Mouse (Mus musculus): ENCODE data around the gene Aip. TPM values are rescaled to one million over a fixed set of nuclear protein-coding genes. Genes with fewer than 3 reads are reported as not detected.

The Aip gene
- polyA plus RNA-seq, 1 experiment from 2014 or later: 113 TPM

GRCm38 (mm10) chr19:4100718-4101261 is 24.9 kb downstream of the Aip start:
- 0 out of 2 replicates have a peak, but pooled peaks cover 4% of the 10 kb centered on the region for H3K36me3 ChIP-seq (ENCODE audit: control insufficient read depth, insufficient read depth, low read length)
- under 1% methylated on average over 29 of the region's 52 CpGs for WGBS

GRCm38 (mm10) chr19:4099837-4100717 is 25.6 kb downstream of the Aip start, which contains the start of gene Pitpnm1:
Gene Pitpnm1 (plus strand): TSS chr19:4099998.
- H3K36me3 ChIP-seq (ENCODE audit: control insufficient read depth, insufficient read depth, low read length): no peaks in the 10 kb centered on the region
- peak within 1 kb of the TSS; percentile 78 for H3K4me2 ChIP-seq (ENCODE audit: low read length)
- H3K9ac ChIP-seq (ENCODE audit: low read depth, low read length): peak within 1 kb of the TSS; percentile 80
- H3K4me3 ChIP-seq (ENCODE audit: low read length): peak within 1 kb of the TSS; percentile 67
- ATAC-seq: no peak
- WGBS: 2% methylated on average over 52 of the region's 53 CpGs
- no peaks in the 10 kb centered on the region for H3K9me3 ChIP-seq (ENCODE audit: control insufficient read depth, low read length)
- no peaks in the 10 kb centered on the region for H3K27me3 ChIP-seq (replicated peaks; ENCODE audit: control insufficient read depth, insufficient read depth, low read length)
- peaks cover 49% of the 10 kb centered on the region for H3K4me1 ChIP-seq (ENCODE audit: control insufficient read depth, insufficient read depth, low read depth, low read length)
- peak within 1 kb of the TSS; percentile 70 for H3K27ac ChIP-seq (ENCODE audit: low read depth, low read length)

More at GRCm38 (mm10) chr19:4100718-4101261, 24.9 kb downstream of the Aip start:
- Histone ChIP-seq H3K9ac (ENCODE audit: low read depth, low read length) (peak overlapping the region; percentile 80), H3K9me3 (ENCODE audit: control insufficient read depth, low read length) (no peaks in the 10 kb centered on the region), H3K4me1 (ENCODE audit: control insufficient read depth, insufficient read depth, low read depth, low read length) (peaks cover 49% of the 10 kb centered on the region), H3K27me3 (replicated peaks; ENCODE audit: control insufficient read depth, insufficient read depth, low read length) (no peaks in the 10 kb centered on the region), H3K4me3 (ENCODE audit: low read length) (peak overlapping the region; percentile 67), H3K27ac (ENCODE audit: low read depth, low read length) (peak overlapping the region; percentile 70), H3K4me2 (ENCODE audit: low read length) (peak overlapping the region; percentile 78)
- 0 out of 2 replicates have a peak, but pooled peaks have one; percentile 2 for ATAC-seq

- Histone ChIP-seq H3K4me1 (ENCODE audit: control insufficient read depth, insufficient read depth, low read depth, low read length) (peaks cover 49% of the 10 kb centered on the region), H3K36me3 (ENCODE audit: control insufficient read depth, insufficient read depth, low read length) (no peaks in the 10 kb centered on the region), H3K27ac (ENCODE audit: low read depth, low read length) (peak overlapping the region; percentile 24; the same call in 1 of the 2 replicates), H3K9me3 (ENCODE audit: control insufficient read depth, low read length) (no peaks in the 10 kb centered on the region), H3K27me3 (replicated peaks; ENCODE audit: control insufficient read depth, insufficient read depth, low read length) (no peaks in the 10 kb centered on the region), H3K4me2 (ENCODE audit: low read length) (peak overlapping the region; percentile 22), H3K4me3 (ENCODE audit: low read length) (no peak overlapping the region), H3K9ac (ENCODE audit: low read depth, low read length) (no peak overlapping the region)
- WGBS: 19% methylated on average over 9 of the region's 9 CpGs
- no peak for ATAC-seq
Measured at GRCm38 (mm10) chr19:4099056-4099455, 26.6 kb downstream of the Aip start.

- 94% methylated on average over 13 of the region's 13 CpGs for whole genome bisulfite sequencing
- Histone ChIP-seq H3K9me3 (ENCODE audit: control insufficient read depth, low read length) (no peaks in the 10 kb centered on the region), H3K9ac (ENCODE audit: low read depth, low read length) (no peak overlapping the region), H3K4me3 (ENCODE audit: low read length) (no peak overlapping the region), H3K4me1 (ENCODE audit: control insufficient read depth, insufficient read depth, low read depth, low read length) (peaks cover 49% of the 10 kb centered on the region), H3K36me3 (ENCODE audit: control insufficient read depth, insufficient read depth, low read length) (no peaks in the 10 kb centered on the region), H3K4me2 (ENCODE audit: low read length) (no peak overlapping the region), H3K27ac (ENCODE audit: low read depth, low read length) (no peak overlapping the region), H3K27me3 (replicated peaks; ENCODE audit: control insufficient read depth, insufficient read depth, low read length) (no peaks in the 10 kb centered on the region)
- ATAC-seq: no peak
Measured at GRCm38 (mm10) chr19:4098426-4098825, 27.2 kb downstream of the Aip start.

- H3K27me3 ChIP-seq (replicated peaks; ENCODE audit: control insufficient read depth, insufficient read depth, low read length): no peaks in the 10 kb centered on the region
- peak overlapping the region; percentile 63 for H3K9ac ChIP-seq (ENCODE audit: low read depth, low read length)
- H3K4me2 ChIP-seq (ENCODE audit: low read length): peak overlapping the region; percentile 82
- H3K36me3 ChIP-seq (ENCODE audit: control insufficient read depth, insufficient read depth, low read length): no peaks in the 10 kb centered on the region
- WGBS: under 1% methylated on average over 20 of the region's 21 CpGs
- H3K27ac ChIP-seq (ENCODE audit: low read depth, low read length): peak overlapping the region; percentile 58
- H3K4me3 ChIP-seq (ENCODE audit: low read length): peak overlapping the region; percentile 60
- no peaks in the 10 kb centered on the region for H3K9me3 ChIP-seq (ENCODE audit: control insufficient read depth, low read length)
- H3K4me1 ChIP-seq (ENCODE audit: control insufficient read depth, insufficient read depth, low read depth, low read length): peaks cover 49% of the 10 kb centered on the region
- no peak; the same call in 1 of the 2 replicates for ATAC-seq
Measured at GRCm38 (mm10) chr19:4097441-4097825, 28.2 kb downstream of the Aip start.

- Histone ChIP-seq H3K4me2 (ENCODE audit: low read length) (peak within 1 kb of the TSS; percentile 82), H3K27ac (ENCODE audit: low read depth, low read length) (peak within 1 kb of the TSS; percentile 93), H3K9ac (ENCODE audit: low read depth, low read length) (peak within 1 kb of the TSS; percentile 71), H3K4me1 (ENCODE audit: control insufficient read depth, insufficient read depth, low read depth, low read length) (peaks cover 45% of the 10 kb centered on the region), H3K9me3 (ENCODE audit: control insufficient read depth, low read length) (no peaks in the 10 kb centered on the region), H3K4me3 (ENCODE audit: low read length) (peak within 1 kb of the TSS; percentile 60), H3K27me3 (replicated peaks; ENCODE audit: control insufficient read depth, insufficient read depth, low read length) (no peaks in the 10 kb centered on the region), H3K36me3 (ENCODE audit: control insufficient read depth, insufficient read depth, low read length) (no peaks in the 10 kb centered on the region)
- peak; percentile 94 for ATAC-seq
- under 1% methylated on average over 63 of the region's 65 CpGs for WGBS
Measured at GRCm38 (mm10) chr19:4096642-4097440, 28.8 kb downstream of the Aip start, which contains the start of gene Cdk2ap2. Gene Cdk2ap2 (plus strand): TSS chr19:4097182.

- no peak overlapping the region for H3K27ac ChIP-seq (ENCODE audit: low read depth, low read length)
- no peak for ATAC-seq
- H3K9ac ChIP-seq (ENCODE audit: low read depth, low read length): no peak overlapping the region
- peak overlapping the region; percentile 82; the same call in 1 of the 2 replicates for H3K4me2 ChIP-seq (ENCODE audit: low read length)
- H3K36me3 ChIP-seq (ENCODE audit: control insufficient read depth, insufficient read depth, low read length): no peaks in the 10 kb centered on the region
- peaks cover 36% of the 10 kb centered on the region for H3K4me1 ChIP-seq (ENCODE audit: control insufficient read depth, insufficient read depth, low read depth, low read length)
- H3K4me3 ChIP-seq (ENCODE audit: low read length): no peak overlapping the region
- no peaks in the 10 kb centered on the region for H3K9me3 ChIP-seq (ENCODE audit: control insufficient read depth, low read length)
- WGBS: 67% methylated on average over 3 of the region's 3 CpGs
- no peaks in the 10 kb centered on the region for H3K27me3 ChIP-seq (replicated peaks; ENCODE audit: control insufficient read depth, insufficient read depth, low read length)
Measured at GRCm38 (mm10) chr19:4095802-4096201, 29.9 kb downstream of the Aip start.

GRCm38 (mm10) chr19:4094774-4095303 is 30.8 kb downstream of the Aip start:
- no peak overlapping the region for H3K9ac ChIP-seq (ENCODE audit: low read depth, low read length)
- peaks cover 27% of the 10 kb centered on the region for H3K4me1 ChIP-seq (ENCODE audit: control insufficient read depth, insufficient read depth, low read depth, low read length)
- no peak overlapping the region for H3K27ac ChIP-seq (ENCODE audit: low read depth, low read length)
- H3K36me3 ChIP-seq (ENCODE audit: control insufficient read depth, insufficient read depth, low read length): no peaks in the 10 kb centered on the region
- no peak overlapping the region for H3K4me3 ChIP-seq (ENCODE audit: low read length)
- H3K27me3 ChIP-seq (replicated peaks; ENCODE audit: control insufficient read depth, insufficient read depth, low read length): no peaks in the 10 kb centered on the region
- H3K9me3 ChIP-seq (ENCODE audit: control insufficient read depth, low read length): no peaks in the 10 kb centered on the region
- no peak overlapping the region for H3K4me2 ChIP-seq (ENCODE audit: low read length)
- no peak for ATAC-seq
- WGBS: 82% methylated on average over 5 of the region's 5 CpGs

Data from hindbrain, embryonic 16.5 days (tissue).